Mouse (Mus musculus): ENCODE data around the gene Nosip. TPM values are rescaled to one million over a fixed set of nuclear protein-coding genes. Genes with fewer than 3 reads are reported as not detected.
"Not testable (repeated sequence)": the region's sequence is repeated elsewhere in the genome, so short reads cannot be mapped to it uniquely, and the experiment has no call there.

Gene Nosip
- polyA plus RNA-seq, 1 experiment from 2014 or later: 60.9 TPM

- H3K9ac ChIP-seq (ENCODE audit: low read depth, low read length): 0 out of 2 replicates have a peak overlapping the region, but pooled peaks have one; percentile 37
- peak; percentile 52 for DNase-seq (ENCODE audit: low spot score)
- H3K4me2 ChIP-seq: peak overlapping the region; percentile 70
- H3K9me3 ChIP-seq (ENCODE audit: control insufficient read depth, low read length): no peaks in the 10 kb centered on the region
- H3K27ac ChIP-seq (ENCODE audit: low read depth, low read length): peak overlapping the region; percentile 63; the same call in 1 of the 2 replicates
- 24% methylated on average over 18 of the region's 18 CpGs for WGBS
- no peak for ATAC-seq (replicated peaks; ENCODE audit: low FRiP score)
- H3K4me3 ChIP-seq (ENCODE audit: low read depth, low read length): 0 out of 2 replicates have a peak overlapping the region, but pooled peaks have one; percentile 14
- peaks cover 23% of the 10 kb centered on the region for H3K4me1 ChIP-seq (replicated peaks; ENCODE audit: control insufficient read depth, insufficient read depth, low read length)
- H3K36me3 ChIP-seq (ENCODE audit: control insufficient read depth, insufficient read depth, low read length): no peaks in the 10 kb centered on the region
- H3K27me3 ChIP-seq (replicated peaks; ENCODE audit: control insufficient read depth, insufficient read depth, low read length): no peaks in the 10 kb centered on the region
These were observed 31.3 kb downstream of the Nosip start for GRCm38 (mm10) chr7:45093516-45093905.

GRCm38 (mm10) chr7:45094121-45094520, 31.9 kb downstream of the Nosip start:
- Histone ChIP-seq H3K4me1 (replicated peaks; ENCODE audit: control insufficient read depth, insufficient read depth, low read length) (peaks cover 23% of the 10 kb centered on the region), H3K4me3 (ENCODE audit: low read depth, low read length) (no peak overlapping the region), H3K4me2 (no peak overlapping the region), H3K27me3 (replicated peaks; ENCODE audit: control insufficient read depth, insufficient read depth, low read length) (no peaks in the 10 kb centered on the region), H3K27ac (ENCODE audit: low read depth, low read length) (no peak overlapping the region), H3K9ac (ENCODE audit: low read depth, low read length) (no peak overlapping the region), H3K36me3 (ENCODE audit: control insufficient read depth, insufficient read depth, low read length) (no peaks in the 10 kb centered on the region), H3K9me3 (ENCODE audit: control insufficient read depth, low read length) (no peaks in the 10 kb centered on the region)
- 59% methylated on average over 7 of the region's 7 CpGs for WGBS
- no peak for ATAC-seq (replicated peaks; ENCODE audit: low FRiP score)
- DNase-seq (ENCODE audit: low spot score): no peak

GRCm38 (mm10) chr7:45095367-45095766, 33.1 kb downstream of the Nosip start:
- H3K27me3 ChIP-seq (replicated peaks; ENCODE audit: control insufficient read depth, insufficient read depth, low read length): no peaks in the 10 kb centered on the region
- no peak for ATAC-seq (replicated peaks; ENCODE audit: low FRiP score)
- H3K4me3 ChIP-seq (ENCODE audit: low read depth, low read length): no peak overlapping the region
- H3K36me3 ChIP-seq (ENCODE audit: control insufficient read depth, insufficient read depth, low read length): no peaks in the 10 kb centered on the region
- no peak overlapping the region for H3K27ac ChIP-seq (ENCODE audit: low read depth, low read length)
- H3K4me2 ChIP-seq: no peak overlapping the region
- no peak overlapping the region for H3K9ac ChIP-seq (ENCODE audit: low read depth, low read length)
- DNase-seq (ENCODE audit: low spot score): no peak
- WGBS: 58% methylated on average over 6 of the region's 6 CpGs
- H3K9me3 ChIP-seq (ENCODE audit: control insufficient read depth, low read length): no peaks in the 10 kb centered on the region
- H3K4me1 ChIP-seq (replicated peaks; ENCODE audit: control insufficient read depth, insufficient read depth, low read length): peaks cover 20% of the 10 kb centered on the region

GRCm38 (mm10) chr7:45095965-45096364, 33.7 kb downstream of the Nosip start:
- H3K27ac ChIP-seq (ENCODE audit: low read depth, low read length); H3K9ac ChIP-seq (ENCODE audit: low read depth, low read length); H3K9me3 ChIP-seq (ENCODE audit: control insufficient read depth, low read length); ATAC-seq (replicated peaks; ENCODE audit: low FRiP score); H3K4me2 ChIP-seq; H3K27me3 ChIP-seq (replicated peaks; ENCODE audit: control insufficient read depth, insufficient read depth, low read length); H3K36me3 ChIP-seq (ENCODE audit: control insufficient read depth, insufficient read depth, low read length); DNase-seq (ENCODE audit: low spot score); H3K4me3 ChIP-seq (ENCODE audit: low read depth, low read length): not testable (repeated sequence)
- 87% methylated on average over 14 of the region's 14 CpGs for WGBS
- peaks cover 14% of the 10 kb centered on the region for H3K4me1 ChIP-seq (replicated peaks; ENCODE audit: control insufficient read depth, insufficient read depth, low read length)

- H3K4me2 ChIP-seq: no peak overlapping the region
- no peak overlapping the region for H3K4me3 ChIP-seq (ENCODE audit: low read depth, low read length)
- DNase-seq (ENCODE audit: low spot score) (no peak), ATAC-seq (replicated peaks; ENCODE audit: low FRiP score) (no peak)
- no peaks in the 10 kb centered on the region for H3K36me3 ChIP-seq (ENCODE audit: control insufficient read depth, insufficient read depth, low read length)
- 0 out of 2 replicates have a peak overlapping the region, but pooled peaks have one; percentile 37 for H3K9ac ChIP-seq (ENCODE audit: low read depth, low read length)
- H3K9me3 ChIP-seq (ENCODE audit: control insufficient read depth, low read length): no peaks in the 10 kb centered on the region
- H3K27me3 ChIP-seq (replicated peaks; ENCODE audit: control insufficient read depth, insufficient read depth, low read length): no peaks in the 10 kb centered on the region
- peaks cover 7% of the 10 kb centered on the region for H3K4me1 ChIP-seq (replicated peaks; ENCODE audit: control insufficient read depth, insufficient read depth, low read length)
- WGBS: 36% methylated on average over 6 of the region's 6 CpGs
- H3K27ac ChIP-seq (ENCODE audit: low read depth, low read length): peak overlapping the region; percentile 30; the same call in 1 of the 2 replicates
These were observed 35.2 kb downstream of the Nosip start for GRCm38 (mm10) chr7:45097479-45097878.

GRCm38 (mm10) chr7:45098541-45099240, 36.5 kb downstream of the Nosip start:
- no peak for DNase-seq (ENCODE audit: low spot score)
- Histone ChIP-seq H3K9ac (ENCODE audit: low read depth, low read length) (no peak overlapping the region), H3K4me2 (no peak overlapping the region), H3K9me3 (ENCODE audit: control insufficient read depth, low read length) (no peaks in the 10 kb centered on the region), H3K36me3 (ENCODE audit: control insufficient read depth, insufficient read depth, low read length) (no peaks in the 10 kb centered on the region), H3K4me3 (ENCODE audit: low read depth, low read length) (no peak overlapping the region), H3K4me1 (replicated peaks; ENCODE audit: control insufficient read depth, insufficient read depth, low read length) (no peaks in the 10 kb centered on the region; the same call in none of the 2 replicates), H3K27ac (ENCODE audit: low read depth, low read length) (no peak overlapping the region), H3K27me3 (replicated peaks; ENCODE audit: control insufficient read depth, insufficient read depth, low read length) (no peaks in the 10 kb centered on the region)
- 84% methylated on average over 8 of the region's 8 CpGs for WGBS
- ATAC-seq (replicated peaks; ENCODE audit: low FRiP score): no peak

GRCm38 (mm10) chr7:45100046-45100445, 37.8 kb downstream of the Nosip start:
- 85% methylated on average over 6 of the region's 6 CpGs for WGBS

GRCm38 (mm10) chr7:45102441-45102840, 40.2 kb downstream of the Nosip start:
- Histone ChIP-seq H3K4me2 (peak overlapping the region; percentile 57), H3K9ac (ENCODE audit: low read depth, low read length) (peak overlapping the region; percentile 31), H3K27me3 (replicated peaks; ENCODE audit: control insufficient read depth, insufficient read depth, low read length) (no peaks in the 10 kb centered on the region), H3K4me1 (replicated peaks; ENCODE audit: control insufficient read depth, insufficient read depth, low read length) (peaks cover 6% of the 10 kb centered on the region), H3K9me3 (ENCODE audit: control insufficient read depth, low read length) (no peaks in the 10 kb centered on the region), H3K4me3 (ENCODE audit: low read depth, low read length) (0 out of 2 replicates have a peak overlapping the region, but pooled peaks have one; percentile 5), H3K27ac (ENCODE audit: low read depth, low read length) (no peak overlapping the region), H3K36me3 (ENCODE audit: control insufficient read depth, insufficient read depth, low read length) (no peaks in the 10 kb centered on the region)
- no peak for DNase-seq (ENCODE audit: low spot score)
- 63% methylated on average over 11 of the region's 11 CpGs for WGBS
- no peak for ATAC-seq (replicated peaks; ENCODE audit: low FRiP score)

More at GRCm38 (mm10) chr7:45100046-45100445, 37.8 kb downstream of the Nosip start:
- H3K4me3 ChIP-seq (ENCODE audit: low read depth, low read length): no peak overlapping the region
- no peak for ATAC-seq (replicated peaks; ENCODE audit: low FRiP score)
- H3K4me2 ChIP-seq: no peak overlapping the region
- H3K36me3 ChIP-seq (ENCODE audit: control insufficient read depth, insufficient read depth, low read length): no peaks in the 10 kb centered on the region
- peaks cover 6% of the 10 kb centered on the region for H3K4me1 ChIP-seq (replicated peaks; ENCODE audit: control insufficient read depth, insufficient read depth, low read length)
- no peak overlapping the region for H3K27ac ChIP-seq (ENCODE audit: low read depth, low read length)
- no peak overlapping the region for H3K9ac ChIP-seq (ENCODE audit: low read depth, low read length)
- no peak for DNase-seq (ENCODE audit: low spot score)
- H3K27me3 ChIP-seq (replicated peaks; ENCODE audit: control insufficient read depth, insufficient read depth, low read length): no peaks in the 10 kb centered on the region
- no peaks in the 10 kb centered on the region for H3K9me3 ChIP-seq (ENCODE audit: control insufficient read depth, low read length)

Measured in liver, embryonic 11.5 days (tissue).